Mouse (Mus musculus): ENCODE measurements around the gene Klf13. TPM values are rescaled to one million over a fixed set of nuclear protein-coding genes. Genes with fewer than 3 reads are reported as not detected.

Klf13 gene
- polyA plus RNA-seq, 1 experiment from 2014 or later = 14.1 TPM

DNA sequence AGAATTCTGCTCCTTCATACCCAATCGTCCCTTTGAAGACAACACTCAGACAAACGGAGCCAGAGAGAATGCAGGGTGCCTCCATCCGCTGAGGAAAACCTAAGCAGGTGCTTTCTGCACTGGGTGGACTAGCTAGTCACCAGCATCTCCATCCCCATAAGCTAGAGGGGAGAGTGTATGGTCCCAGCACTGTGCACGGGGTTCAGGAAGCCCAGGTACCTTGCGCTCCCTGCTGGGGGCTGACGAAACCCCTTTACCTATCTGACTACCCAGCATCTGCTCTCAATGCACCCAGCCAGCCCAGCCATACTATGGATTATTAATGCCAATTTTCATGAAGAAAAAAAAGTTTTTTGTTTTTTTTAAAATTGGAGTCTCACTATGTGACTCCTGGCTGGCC, 25.4 kb upstream of the Klf13 start:
- Histone ChIP-seq H3K4me2 (no peak overlapping the region), H3K9ac (no peak overlapping the region), H3K4me3 (replicated peaks) (no peak overlapping the region), H3K36me3 (no peaks in the 10 kb centered on the region), H3K4me1 (replicated peaks) (peaks cover 44% of the 10 kb centered on the region), H3K27ac (no peak overlapping the region), H3K27me3 (no peaks in the 10 kb centered on the region), H3K9me3 (replicated peaks) (no peaks in the 10 kb centered on the region)
- DNase-seq (no peak), ATAC-seq (ENCODE audit: low read depth) (no peak; the same call in 1 of the 2 replicates)
- WGBS (ENCODE audit: insufficient replicate concordance) = 72% methylated on average over 6 of the region's 6 CpGs

DNA sequence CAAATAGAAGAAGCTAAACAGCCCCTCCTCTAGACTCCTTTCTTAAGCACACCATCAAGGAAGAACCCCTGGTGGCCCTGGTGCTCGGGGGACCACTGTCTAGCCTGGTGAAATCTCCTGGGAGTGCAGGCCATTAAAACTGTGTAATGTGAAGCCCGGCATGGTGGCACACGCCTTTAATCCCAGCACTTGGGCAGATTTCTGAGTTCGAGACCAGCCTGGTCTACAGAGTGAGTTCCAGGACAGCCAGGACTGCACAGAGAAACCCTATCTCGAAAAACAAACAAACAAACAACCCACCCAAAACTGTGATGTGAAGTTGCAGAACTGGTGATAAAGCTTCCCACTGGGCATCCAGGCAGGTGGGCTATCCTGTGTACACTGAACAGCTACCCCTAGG, 24.9 kb upstream of the Klf13 start:
- H3K4me2 ChIP-seq = no peak overlapping the region
- H3K27me3 ChIP-seq = no peaks in the 10 kb centered on the region
- H3K9ac ChIP-seq = no peak overlapping the region
- WGBS (ENCODE audit: insufficient replicate concordance) = 64% methylated on average over 5 of the region's 5 CpGs
- DNase-seq (no peak), ATAC-seq (ENCODE audit: low read depth) (no peak)
- peaks cover 49% of the 10 kb centered on the region for H3K4me1 ChIP-seq (replicated peaks)
- H3K27ac ChIP-seq = no peak overlapping the region
- H3K4me3 ChIP-seq (replicated peaks) = no peak overlapping the region
- no peaks in the 10 kb centered on the region for H3K36me3 ChIP-seq
- H3K9me3 ChIP-seq (replicated peaks) = no peaks in the 10 kb centered on the region

DNA sequence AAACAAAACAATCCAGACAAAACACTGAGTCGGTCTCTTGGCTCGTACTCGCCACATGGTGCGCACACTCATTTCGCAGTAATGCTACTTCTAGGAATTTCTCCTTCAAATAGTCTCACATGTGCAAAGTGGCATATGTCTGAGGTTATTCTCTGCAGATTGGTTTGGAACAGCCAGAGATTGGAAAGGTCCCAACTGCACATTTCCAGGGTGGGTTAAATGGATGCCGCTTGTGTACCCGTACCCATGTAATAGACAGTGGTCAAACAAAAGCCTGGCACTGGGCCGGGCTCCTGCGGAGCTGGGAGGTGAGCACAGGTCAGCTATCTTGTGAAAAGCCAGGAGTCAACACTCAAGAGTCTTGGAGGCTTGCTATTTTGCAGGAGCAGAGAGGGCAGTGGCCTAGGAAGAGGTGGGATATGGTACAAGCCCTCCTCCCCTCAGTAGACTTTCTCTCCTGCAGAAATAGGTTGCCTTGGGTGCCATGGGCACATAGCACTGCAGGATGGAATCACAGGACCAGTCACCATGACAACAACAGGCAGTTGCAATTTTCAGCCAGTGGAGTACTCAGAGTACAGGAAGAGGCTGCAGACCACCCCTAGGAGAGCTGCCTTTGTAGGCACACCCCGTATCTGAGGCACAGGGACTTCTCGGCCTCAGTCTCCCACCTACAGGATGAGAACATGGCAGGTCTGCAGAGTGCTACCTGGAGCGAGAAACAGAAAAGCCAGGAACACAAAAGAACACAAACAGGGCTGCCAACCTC, 19.3 kb upstream of the Klf13 start:
- H3K36me3 ChIP-seq = no peaks in the 10 kb centered on the region
- no peak overlapping the region; the same call in 1 of the 2 replicates for H3K27ac ChIP-seq
- no peak overlapping the region for H3K4me2 ChIP-seq
- no peak overlapping the region for H3K4me3 ChIP-seq (replicated peaks)
- H3K4me1 ChIP-seq (replicated peaks) = peaks cover 81% of the 10 kb centered on the region
- no peak overlapping the region for H3K9ac ChIP-seq
- no peaks in the 10 kb centered on the region for H3K9me3 ChIP-seq (replicated peaks)
- H3K27me3 ChIP-seq = no peaks in the 10 kb centered on the region
- WGBS (ENCODE audit: insufficient replicate concordance) = 82% methylated on average over 12 of the region's 12 CpGs
- DNase-seq (no peak), ATAC-seq (ENCODE audit: low read depth) (no peak)

DNA sequence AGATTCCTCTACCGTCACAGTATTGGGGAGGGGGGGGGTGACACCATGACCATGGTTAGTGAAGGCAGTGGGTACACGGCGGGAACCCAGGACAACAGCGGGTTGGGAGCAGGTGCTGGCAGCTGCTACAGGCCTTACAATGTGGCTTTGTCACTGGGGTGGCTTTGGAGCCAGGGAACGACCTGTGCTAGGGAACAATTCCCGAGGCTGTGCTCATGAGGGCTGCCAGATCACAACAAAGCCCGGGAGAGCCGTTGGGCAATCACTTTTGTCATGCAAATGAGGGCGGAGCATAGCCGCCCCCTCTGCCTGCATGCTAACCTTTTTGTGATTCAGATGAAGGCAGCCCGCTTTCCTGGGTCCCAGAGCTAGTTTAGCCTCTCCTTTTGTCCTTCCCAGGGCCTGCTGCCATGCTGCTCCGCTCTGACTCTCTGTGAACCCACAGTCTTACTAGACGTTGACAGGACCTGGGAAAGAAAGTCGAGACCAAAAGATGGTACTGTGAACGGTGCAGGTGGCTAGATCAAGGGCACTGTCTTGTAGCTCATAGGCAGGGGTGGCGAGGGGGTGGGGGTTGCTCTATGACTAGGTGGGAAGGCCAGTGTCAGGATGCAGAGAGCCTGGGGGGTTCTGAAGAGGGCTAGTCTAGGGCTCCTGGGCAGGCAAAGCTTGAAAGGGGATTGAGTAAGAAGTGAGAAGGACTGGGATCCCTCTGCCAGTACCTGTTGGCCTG, 18.4 kb upstream of the Klf13 start:
- no peak for ATAC-seq (ENCODE audit: low read depth)
- Histone ChIP-seq H3K4me2 (peak overlapping the region; percentile 50), H3K9ac (peak overlapping the region; percentile 61; the same call in 1 of the 2 replicates), H3K36me3 (no peaks in the 10 kb centered on the region), H3K27ac (peak overlapping the region; percentile 83), H3K9me3 (replicated peaks) (no peaks in the 10 kb centered on the region), H3K27me3 (no peaks in the 10 kb centered on the region), H3K4me1 (replicated peaks) (peaks cover 81% of the 10 kb centered on the region), H3K4me3 (replicated peaks) (no peak overlapping the region)
- DNase-seq = no peak
- 48% methylated on average over 16 of the region's 16 CpGs for WGBS (ENCODE audit: insufficient replicate concordance)

DNA sequence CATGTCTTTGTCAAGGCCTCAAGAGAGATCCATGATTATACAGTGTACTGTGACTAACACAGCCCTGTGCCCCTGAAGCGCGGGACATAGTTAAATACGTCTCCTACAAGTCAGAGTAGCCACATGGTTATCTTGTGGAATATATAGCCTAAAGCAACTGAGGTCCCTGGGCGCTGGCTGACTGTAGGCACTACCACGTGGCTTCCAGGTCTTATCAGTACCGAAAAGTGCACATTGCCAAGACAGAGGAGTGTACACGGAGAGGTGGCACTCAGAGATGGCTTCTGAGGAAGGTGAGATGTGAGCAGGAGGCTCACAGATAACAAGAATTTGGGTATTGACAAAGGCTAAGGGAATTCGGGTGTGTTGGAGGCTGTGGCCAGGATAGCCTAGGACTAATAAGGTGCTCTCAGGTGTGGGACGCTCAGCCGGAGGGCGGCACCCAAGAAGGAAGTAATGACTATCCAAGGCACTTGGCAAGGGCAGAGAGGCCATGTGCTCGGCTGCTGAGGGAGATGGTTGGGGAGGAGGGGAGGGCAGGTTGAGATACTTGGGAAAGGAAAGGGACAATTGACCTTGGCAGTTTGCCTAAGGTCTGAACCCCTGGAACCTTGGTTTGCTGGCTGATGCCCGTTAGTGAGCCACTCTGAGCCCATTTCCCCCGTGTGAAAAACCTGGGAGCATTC, 17.6 kb upstream of the Klf13 start:
- Histone ChIP-seq H3K9me3 (replicated peaks) (no peaks in the 10 kb centered on the region), H3K9ac (peak overlapping the region; percentile 61), H3K27me3 (no peaks in the 10 kb centered on the region), H3K27ac (peak overlapping the region; percentile 83), H3K36me3 (no peaks in the 10 kb centered on the region), H3K4me1 (replicated peaks) (peaks cover 82% of the 10 kb centered on the region), H3K4me3 (replicated peaks) (no peak overlapping the region), H3K4me2 (peak overlapping the region; percentile 50)
- WGBS (ENCODE audit: insufficient replicate concordance) = 39% methylated on average over 14 of the region's 14 CpGs
- peak; percentile 95 for ATAC-seq (ENCODE audit: low read depth)
- DNase-seq = peak; percentile 75

DNA sequence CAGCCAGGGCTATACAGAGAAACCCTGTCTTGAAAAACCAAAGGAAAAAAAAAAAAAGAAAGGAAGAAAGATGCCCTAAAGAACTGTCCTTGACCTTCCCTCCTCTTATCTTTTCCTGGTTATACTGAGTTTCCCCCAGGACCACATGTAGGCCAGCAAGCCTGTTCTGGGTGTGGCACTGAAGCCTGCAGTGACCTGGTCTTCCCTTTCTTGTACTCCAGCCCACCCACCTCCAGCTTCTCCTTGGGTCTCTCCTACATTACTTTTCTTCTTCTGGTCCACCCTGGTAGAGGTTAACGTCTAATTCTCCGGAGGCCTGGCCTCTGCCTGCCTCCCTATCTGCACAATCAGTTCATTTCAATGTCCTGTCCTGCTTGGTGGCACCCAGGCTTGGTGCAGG, 16.7 kb upstream of the Klf13 start:
- Histone ChIP-seq H3K4me3 (replicated peaks) (no peak overlapping the region), H3K4me1 (replicated peaks) (peaks cover 82% of the 10 kb centered on the region), H3K27ac (peak overlapping the region; percentile 79), H3K9me3 (replicated peaks) (no peaks in the 10 kb centered on the region), H3K36me3 (no peaks in the 10 kb centered on the region), H3K9ac (peak overlapping the region; percentile 24; the same call in 1 of the 2 replicates), H3K4me2 (no peak overlapping the region; the same call in 1 of the 2 replicates), H3K27me3 (no peaks in the 10 kb centered on the region)
- WGBS (ENCODE audit: insufficient replicate concordance) = 69% methylated on average over 2 of the region's 2 CpGs
- no peak for DNase-seq
- ATAC-seq (ENCODE audit: low read depth) = no peak

DNA sequence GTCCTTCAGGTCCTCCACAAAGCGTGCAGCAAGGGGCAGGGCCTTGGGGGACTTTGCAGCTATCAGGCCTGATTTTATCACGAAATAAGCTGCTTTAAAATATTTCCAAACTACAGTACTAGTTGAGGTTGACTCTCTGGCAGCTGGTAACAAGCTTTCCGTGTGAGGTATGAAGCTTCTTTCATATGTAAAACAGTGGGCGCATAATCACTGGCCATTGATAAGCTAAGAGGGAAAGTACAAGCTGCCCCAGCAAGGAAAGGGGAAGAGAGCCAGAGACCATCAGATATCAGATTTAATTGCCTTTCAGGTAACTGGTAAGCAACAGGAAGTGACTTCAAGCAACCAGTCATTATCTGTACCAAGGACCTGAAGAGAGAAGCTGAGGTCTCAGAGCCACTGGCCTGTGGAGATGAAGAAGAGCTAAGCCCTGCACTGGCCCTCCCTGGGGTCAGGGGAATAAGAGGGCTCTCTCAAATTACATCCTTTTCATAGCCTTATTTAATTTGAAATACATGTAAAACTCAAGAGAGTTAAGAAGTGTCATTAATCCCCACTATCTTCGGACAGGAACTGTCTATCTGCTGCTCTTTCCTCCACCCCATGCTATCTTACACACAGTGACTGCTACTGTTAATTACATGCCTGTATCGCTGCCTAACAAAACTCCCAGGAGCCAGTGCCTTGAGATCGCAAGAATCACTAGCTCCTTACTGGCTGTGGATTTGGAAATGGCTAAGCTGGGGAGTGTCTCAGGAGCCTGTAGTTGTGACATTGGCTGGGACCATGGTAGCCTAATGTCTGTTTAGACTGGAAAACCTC, 13.6 kb upstream of the Klf13 start:
- Histone ChIP-seq H3K27me3 (no peaks in the 10 kb centered on the region), H3K36me3 (no peaks in the 10 kb centered on the region), H3K4me1 (replicated peaks) (peaks cover 66% of the 10 kb centered on the region), H3K27ac (peak overlapping the region; percentile 34; the same call in 1 of the 2 replicates), H3K9me3 (replicated peaks) (no peaks in the 10 kb centered on the region), H3K4me2 (no peak overlapping the region), H3K9ac (0 out of 2 replicates have a peak overlapping the region, but pooled peaks have one; percentile 8), H3K4me3 (replicated peaks) (no peak overlapping the region)
- ATAC-seq (ENCODE audit: low read depth) = peak; percentile 49
- 36% methylated on average over 7 of the region's 7 CpGs for WGBS (ENCODE audit: insufficient replicate concordance)
- no peak for DNase-seq

DNA sequence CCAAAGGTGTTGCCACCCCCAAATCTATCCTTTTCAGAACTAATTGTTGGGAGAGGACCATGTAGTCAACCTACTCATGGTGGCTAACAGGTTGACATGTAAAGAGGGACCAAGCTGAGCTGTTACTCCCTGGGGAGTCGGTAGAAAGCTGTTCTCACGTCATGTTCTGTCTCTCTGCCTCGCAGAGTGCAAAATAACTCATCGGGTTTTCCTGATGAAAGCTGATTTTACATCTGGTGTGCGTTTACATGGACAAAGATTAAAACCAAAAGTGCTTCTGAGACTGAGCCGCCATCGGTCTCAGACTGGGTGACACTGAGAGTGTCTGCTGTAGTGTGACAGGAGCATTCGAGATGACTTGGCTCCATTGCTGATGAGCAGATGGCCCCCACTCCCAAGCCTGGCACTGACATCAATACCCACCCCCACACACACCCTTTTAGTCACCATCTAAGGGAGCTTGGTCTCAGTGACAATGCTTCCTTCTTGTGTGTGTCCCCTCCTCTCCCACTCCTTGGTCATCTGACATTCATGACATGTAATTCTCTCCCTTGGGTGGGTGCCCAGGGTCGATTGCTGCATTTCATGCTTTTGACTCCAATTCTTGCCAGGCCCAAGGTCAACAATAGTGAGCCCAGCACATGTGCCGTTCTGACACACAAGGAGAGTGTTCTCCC, 12.4 kb upstream of the Klf13 start:
- H3K4me1 ChIP-seq (replicated peaks) = peaks cover 56% of the 10 kb centered on the region

DNA sequence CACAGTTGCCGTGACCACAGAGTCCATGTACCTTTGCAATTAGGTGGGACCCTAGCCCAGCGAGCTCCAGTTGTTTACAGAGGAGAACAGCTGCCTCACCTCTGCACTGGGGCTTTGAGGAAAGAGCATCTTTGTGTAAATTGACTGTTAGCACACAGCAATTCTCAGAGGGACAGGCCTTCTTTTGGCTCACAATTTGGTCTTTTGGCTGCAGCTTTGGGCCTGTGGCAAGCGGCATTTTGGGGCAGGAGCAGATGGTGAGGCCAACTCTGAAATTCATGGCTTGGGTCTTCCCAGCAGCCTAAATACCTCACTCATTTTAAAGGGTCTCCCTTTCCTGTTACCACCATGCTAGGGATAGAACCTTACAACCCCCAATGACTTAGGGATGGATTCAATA, 10.5 kb upstream of the Klf13 start:
- H3K4me1 ChIP-seq (replicated peaks) = peaks cover 37% of the 10 kb centered on the region
- WGBS (ENCODE audit: insufficient replicate concordance) = 75% methylated on average over 3 of the region's 3 CpGs
- H3K27ac ChIP-seq = no peak overlapping the region
- no peak for ATAC-seq (ENCODE audit: low read depth)
- H3K9me3 ChIP-seq (replicated peaks) = no peaks in the 10 kb centered on the region
- no peaks in the 10 kb centered on the region for H3K27me3 ChIP-seq
- no peak overlapping the region for H3K4me2 ChIP-seq
- no peak overlapping the region for H3K9ac ChIP-seq
- H3K4me3 ChIP-seq (replicated peaks) = no peak overlapping the region
- H3K36me3 ChIP-seq = no peaks in the 10 kb centered on the region
- no peak for DNase-seq

More for the DNA sequence above, 12.4 kb upstream of the Klf13 start:
- DNase-seq (no peak), ATAC-seq (ENCODE audit: low read depth) (no peak)
- no peaks in the 10 kb centered on the region for H3K27me3 ChIP-seq
- no peaks in the 10 kb centered on the region for H3K9me3 ChIP-seq (replicated peaks)
- H3K27ac ChIP-seq = no peak overlapping the region
- no peaks in the 10 kb centered on the region for H3K36me3 ChIP-seq
- WGBS (ENCODE audit: insufficient replicate concordance) = 78% methylated on average over 10 of the region's 10 CpGs
- H3K9ac ChIP-seq = no peak overlapping the region
- no peak overlapping the region for H3K4me2 ChIP-seq
- no peak overlapping the region for H3K4me3 ChIP-seq (replicated peaks)

Data from liver, embryonic 13.5 days (tissue).